Mouse (Mus musculus) stomach, postnatal 0 days (tissue): ENCODE measurements around the gene Slco3a1.

Experiments used
- CTCF ChIP-seq: IDR thresholded peaks from 2 replicates; pipeline ENCODE4 v1.5.1; 2016; ENCODE audit warnings: antibody characterized with exemption, low read depth, mild to moderate bottlenecking, moderate library complexity
- EP300 ChIP-seq: optimal IDR thresholded peaks from 2 replicates; pipeline ENCODE3; 2016; ENCODE audit warnings: antibody characterized with exemption

DNA sequence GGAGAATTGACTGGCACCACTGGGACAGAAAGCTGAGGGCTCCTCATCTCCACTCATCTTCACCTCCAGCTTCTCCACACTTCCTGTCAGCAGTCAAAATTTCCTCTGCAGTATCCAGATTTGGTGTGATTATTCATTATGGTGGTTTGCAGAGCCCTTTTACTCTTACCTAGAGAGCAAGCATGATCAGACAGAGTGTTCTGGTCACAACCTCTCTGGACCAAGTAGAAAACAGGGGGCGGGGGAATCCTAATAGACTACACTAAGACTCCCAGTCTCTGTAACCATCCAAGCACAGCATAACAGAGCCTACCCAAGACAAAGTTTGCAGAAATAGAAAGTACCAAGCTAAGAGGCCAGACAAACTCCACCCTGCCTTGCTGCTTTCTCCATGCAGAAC lies 93.4 kb downstream of the Slco3a1 start:
- TF ChIP-seq EP300 (no peak), CTCF (no peak)
